Mouse (Mus musculus) hematopoietic stem cell, adult 5-6 weeks (primary cell): ENCODE results near the gene Chrna1. TPM values are rescaled to one million over a fixed set of nuclear protein-coding genes. Genes with fewer than 3 reads are reported as not detected.
"Not testable (repeated sequence)": the region's sequence is repeated elsewhere in the genome, so short reads cannot be mapped to it uniquely, and the experiment has no call there.

Source experiments
- ATAC-seq, 2 experiments: fragments of 125-278 bp in 1 of 2; replicated peaks in 1 of 2; 2 replicates each; pipeline ENCODE4 v1.8.0; 2016 to 2017; ENCODE audit warnings: inconsistent platforms in 2 of 2, mild to moderate bottlenecking in 2 of 2, moderate number of reproducible peaks in 2 of 2, low read depth in 1 of 2, moderate TSS enrichment in 1 of 2; ENCODE audit not compliant: low FRiP score in 2 of 2, poor library complexity in 2 of 2, severe bottlenecking in 2 of 2, insufficient read depth in 1 of 2, low TSS enrichment in 1 of 2
- total RNA-seq: library from RNA; stranded (forward); fragments of 172-1452, 232-1000 nt; gene quantifications from 2 replicates; pipeline ENCODE4 v1.2.3, GENCODE M21; 2017

Chrna1 gene
- total RNA-seq, 1 experiment from 2014 or later: not detected

DNA sequence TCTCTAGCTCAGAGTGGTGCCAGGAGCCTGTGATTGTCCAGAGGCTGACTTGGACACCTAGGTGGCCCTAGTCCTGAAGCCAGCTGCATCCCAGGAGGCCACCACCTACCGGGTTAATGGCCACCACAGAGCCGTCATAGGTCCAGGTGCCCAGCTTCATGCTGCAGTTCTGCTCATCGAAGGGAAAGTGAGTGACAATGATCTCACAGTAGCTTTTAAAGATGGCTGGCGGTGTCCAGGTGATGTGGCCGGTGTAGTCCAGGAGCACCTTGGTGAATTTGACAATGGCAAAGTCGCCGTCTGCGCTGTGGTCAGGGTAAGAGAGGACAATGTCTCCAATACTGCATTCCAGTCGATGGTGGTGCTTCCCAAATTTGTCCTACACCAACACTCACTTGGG, 8.8 kb downstream of the Chrna1 start:
- no peak for ATAC-seq

GRCm38 (mm10) chr2:73566989-73567605, 13.0 kb downstream of the Chrna1 start:
- ATAC-seq: peak; percentile 82 to 95

DNA sequence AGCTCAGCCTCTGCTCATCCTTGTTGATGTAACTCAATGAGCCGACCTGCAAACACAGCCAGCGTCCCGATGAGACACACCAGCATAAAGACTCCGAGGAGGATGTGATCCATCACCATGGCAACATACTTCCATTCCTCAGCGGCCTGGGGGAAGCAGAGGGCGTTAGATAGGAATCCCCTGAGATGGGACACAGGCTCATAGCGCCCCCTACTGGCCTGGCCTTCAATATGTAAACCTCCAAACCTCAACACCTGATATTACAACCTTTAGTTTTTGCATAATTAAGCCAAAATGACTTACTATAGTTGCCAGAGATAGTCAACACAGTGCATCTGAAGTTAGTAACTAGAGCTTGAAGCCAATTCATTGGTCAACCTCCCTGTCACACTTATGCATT, 14.0 kb downstream of the Chrna1 start:
- ATAC-seq: 0 out of 4 replicates have a peak, but pooled peaks of 1 of the 2 experiments have one; percentile 9

DNA sequence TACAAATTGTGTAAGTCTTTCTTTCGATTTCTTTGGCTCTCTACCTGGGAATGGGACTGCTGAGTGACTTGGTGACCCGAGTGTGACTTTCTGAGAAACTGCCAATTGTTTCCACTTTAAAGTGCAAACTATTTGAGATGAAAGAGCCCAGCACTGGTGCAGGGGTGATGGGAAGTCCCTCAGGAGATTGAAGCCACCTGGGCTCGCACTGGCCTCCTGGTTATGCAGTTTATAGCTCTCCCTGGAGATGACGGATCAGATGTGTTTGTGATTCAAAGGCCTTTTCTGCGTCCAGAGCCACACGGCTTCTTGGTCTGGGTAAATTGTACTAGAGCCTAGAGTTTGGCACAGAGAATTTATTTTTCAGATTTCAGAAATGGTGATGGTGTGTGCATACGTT, 16.4 kb downstream of the Chrna1 start:
- no peak for ATAC-seq

GRCm38 (mm10) chr2:73562656-73563055, 17.5 kb downstream of the Chrna1 start:
- ATAC-seq: no peak

- ATAC-seq: peak; percentile 27 to 74; a peak in 3 of 4 replicates
Measured at GRCm38 (mm10) chr2:73561665-73562063, 18.5 kb downstream of the Chrna1 start.

- ATAC-seq: peak in 1 of 2 experiments; percentile 36; a peak in 1 of 4 replicates
Measured at GRCm38 (mm10) chr2:73560899-73561664, 19.1 kb downstream of the Chrna1 start.

DNA sequence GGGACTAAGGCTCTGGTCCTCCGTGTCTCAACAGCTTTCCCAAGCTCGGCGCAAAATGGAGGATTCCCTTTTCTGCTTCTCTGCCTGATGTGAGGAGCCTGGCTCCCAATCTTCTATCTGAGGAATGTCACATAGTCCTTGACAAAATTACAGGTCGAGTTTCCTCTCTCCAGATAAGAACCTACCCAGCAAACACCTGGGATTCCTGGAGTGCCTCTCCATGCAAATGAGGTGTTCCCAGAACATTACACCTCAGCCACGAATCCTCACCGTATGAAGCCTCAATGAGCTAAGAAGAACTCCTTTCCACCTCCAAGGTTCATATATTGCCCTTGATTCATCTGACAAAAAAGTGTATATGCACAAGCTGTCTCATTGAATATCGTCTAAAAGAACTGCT, 19.7 kb downstream of the Chrna1 start:
- ATAC-seq: no peak

GRCm38 (mm10) chr2:73557956-73558355, 22.2 kb downstream of the Chrna1 start:
- no peak for ATAC-seq

- not testable (repeated sequence) for ATAC-seq
Measured at GRCm38 (mm10) chr2:73557061-73557460, 23.1 kb downstream of the Chrna1 start.

GRCm38 (mm10) chr2:73554389-73554788, 25.7 kb downstream of the Chrna1 start:
- peak in 1 of 2 experiments; percentile 36; a peak in 1 of 4 replicates for ATAC-seq

DNA sequence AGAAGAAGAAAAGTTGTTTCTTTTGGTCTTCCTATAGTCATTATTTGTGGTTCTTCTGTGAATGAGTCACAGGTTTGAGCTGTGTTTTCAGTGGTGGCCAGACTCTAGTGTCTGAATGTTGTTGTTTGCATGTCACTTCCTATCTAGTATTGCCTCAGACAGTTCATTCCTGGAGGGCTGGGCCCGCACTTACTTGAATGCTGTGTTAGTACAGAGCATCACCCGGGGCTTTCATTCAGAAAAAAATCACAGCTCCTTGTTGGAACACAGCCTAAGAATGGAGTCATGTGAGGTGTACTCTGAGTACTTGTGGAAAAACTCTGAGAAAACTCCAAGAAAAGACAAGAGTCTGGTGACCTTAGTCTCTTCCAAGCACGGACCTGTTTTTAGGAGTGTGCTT, 27.2 kb downstream of the Chrna1 start:
- no peak for ATAC-seq

GRCm38 (mm10) chr2:73550725-73551124, 29.4 kb downstream of the Chrna1 start:
- no peak for ATAC-seq

DNA sequence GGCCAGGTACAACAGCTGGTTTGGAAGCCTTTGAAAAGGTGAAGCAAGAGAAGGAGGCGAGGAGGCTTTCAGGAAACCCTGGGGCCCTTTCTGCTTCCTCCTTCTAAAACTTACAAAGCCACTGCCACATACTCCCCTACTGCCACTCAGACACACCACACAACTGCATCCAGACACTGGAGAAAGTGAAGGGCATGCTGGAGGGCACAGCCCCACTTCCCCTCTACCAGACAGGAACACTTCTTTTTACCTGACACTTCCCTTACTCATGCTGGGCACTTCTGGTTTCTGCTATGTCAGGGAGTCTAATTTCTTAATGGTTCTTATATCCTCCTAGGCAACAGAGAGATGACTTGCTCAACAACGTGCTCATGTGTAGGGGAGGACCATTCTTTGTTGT, 31.6 kb downstream of the Chrna1 start:
- peak; percentile 89 to 93 for ATAC-seq

DNA sequence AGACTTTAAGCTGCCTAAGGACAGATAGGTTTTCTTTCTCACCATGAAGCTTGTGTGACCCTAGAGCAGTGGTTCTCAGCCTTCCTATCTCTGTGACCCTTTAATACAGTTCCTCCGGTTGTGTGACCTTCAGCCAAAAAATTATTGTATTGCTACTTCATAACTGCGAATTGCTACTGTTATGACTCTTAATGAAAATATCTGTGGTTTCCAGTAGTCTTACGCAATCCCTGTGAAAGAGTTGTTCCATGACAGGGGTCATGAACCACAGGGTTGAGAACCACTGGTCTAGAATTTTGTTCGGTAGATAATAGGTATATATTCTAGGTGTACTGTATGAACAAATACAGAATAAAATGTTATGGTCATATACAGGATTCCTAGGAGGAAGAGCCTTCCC, 32.9 kb downstream of the Chrna1 start:
- no peak for ATAC-seq

DNA sequence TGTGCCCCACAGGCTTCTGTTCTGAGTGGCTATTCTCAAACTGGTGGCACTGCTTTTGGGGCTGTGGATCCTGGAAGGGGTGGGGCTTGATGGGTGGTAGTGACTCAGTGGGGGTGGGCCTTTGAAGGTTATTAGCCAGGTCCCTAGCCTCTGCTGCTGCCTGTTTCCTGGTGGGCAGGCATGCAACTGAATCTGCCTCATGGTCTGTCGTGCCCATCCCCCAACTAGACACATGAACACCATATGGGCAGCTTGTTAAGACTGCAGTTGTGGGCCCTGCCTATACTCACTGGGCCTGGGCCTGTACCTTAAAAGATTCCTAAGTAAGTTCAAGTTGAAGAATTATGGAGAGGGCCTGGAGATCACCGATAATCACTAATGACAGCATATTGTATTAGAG, 34.6 kb downstream of the Chrna1 start:
- no peak for ATAC-seq

DNA sequence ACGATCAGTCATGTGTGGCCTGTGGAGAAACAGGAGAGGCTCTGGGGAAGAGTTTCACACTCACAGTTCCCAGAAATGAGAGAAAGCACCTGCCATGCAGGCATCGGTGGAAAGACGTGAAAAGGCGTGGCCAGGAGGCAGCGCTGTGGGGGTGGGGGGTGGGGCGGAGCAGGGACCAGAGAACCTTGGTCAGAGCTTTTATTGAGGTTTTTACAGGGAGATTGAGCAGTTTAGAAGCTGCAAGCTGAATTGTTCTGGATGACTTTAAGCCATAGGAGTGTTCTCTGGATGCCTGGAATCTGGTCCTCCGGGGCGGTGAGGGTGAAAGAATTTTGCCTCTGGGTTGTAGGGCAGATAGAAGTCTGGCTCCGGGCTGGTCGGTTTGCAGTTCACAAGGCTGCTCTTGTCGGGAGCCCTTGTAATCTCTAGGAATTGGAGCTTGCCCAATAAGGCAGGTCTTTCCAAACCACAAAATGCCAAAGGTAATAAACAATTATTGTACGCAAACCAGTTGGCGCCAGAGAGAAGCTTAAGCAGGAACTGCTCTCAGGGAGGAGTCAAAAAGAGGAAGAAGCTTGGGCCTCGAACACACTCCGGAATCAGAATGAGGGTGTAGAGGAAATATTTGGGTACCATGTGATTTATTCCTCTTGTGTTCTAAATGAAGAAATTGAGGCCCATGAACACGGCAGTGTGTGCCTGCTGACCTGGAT, 39.5 kb downstream of the Chrna1 start:
- peak; percentile 93 to 94 for ATAC-seq

DNA sequence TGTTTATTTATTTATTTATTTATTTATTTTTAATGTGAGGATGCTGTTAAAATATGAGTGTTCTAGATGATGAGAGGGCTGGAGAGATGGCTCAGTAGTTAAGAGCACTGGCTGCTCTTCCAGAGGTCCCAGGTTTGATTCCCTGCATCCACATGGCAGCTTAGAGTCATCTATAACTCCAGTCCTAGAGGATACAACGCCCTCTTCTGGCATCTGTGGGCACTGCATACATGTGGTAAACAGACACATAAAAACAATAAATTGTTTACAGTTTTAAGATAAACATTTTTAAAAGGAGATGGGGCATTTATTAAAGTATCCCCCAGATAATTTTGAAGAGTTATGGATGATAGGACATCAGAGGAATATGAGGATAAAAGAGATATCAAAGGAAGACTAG, 40.4 kb downstream of the Chrna1 start:
- ATAC-seq: no peak
